Mouse (Mus musculus): ENCODE results near the gene Max. TPM values are rescaled to one million over a fixed set of nuclear protein-coding genes. Genes with fewer than 3 reads are reported as not detected.

The Max gene
- total and polyA plus RNA-seq, 3 experiments = 21.1 to 80.7 (median 59.7) TPM

DNA sequence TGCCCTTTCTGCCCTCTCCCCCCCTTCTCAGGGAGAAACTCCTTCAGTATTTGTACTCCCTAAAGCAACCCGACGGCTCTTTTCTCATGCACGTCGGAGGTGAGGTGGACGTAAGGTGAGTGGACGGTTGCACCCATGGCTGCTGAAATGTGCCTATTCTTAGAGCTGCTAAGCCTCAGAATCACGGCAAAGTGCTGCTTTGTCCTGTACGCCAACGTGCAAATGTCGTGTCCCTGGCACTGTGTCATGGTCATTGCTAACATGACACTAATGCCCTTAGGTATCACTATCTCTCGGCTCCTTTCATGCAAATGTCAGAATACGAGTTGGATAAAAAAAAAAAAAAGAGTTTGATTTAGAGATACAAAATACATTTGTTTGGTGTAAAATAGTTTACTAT lies 74.1 kb downstream of the Max start:
- DNase-seq = no peak

Other genes with a start within 250 kb of the Max start
- 10 to 100 TPM; 66.2 to 90.4 TPM for gene Churc1, start 196.7 kb downstream of the Max start, total RNA-seq (2021)
- 24.0 and 25.1 TPM in 2 replicates for gene Churc1, start 196.7 kb downstream of the Max start, polyA plus RNA-seq (2012; rRNA removed)
- gene Fntb, start 196.6 kb downstream of the Max start, total RNA-seq (2021) = 10 to 100 TPM; 11.0 to 15.4 TPM
- gene Fntb, start 196.6 kb downstream of the Max start, polyA plus RNA-seq (2012; rRNA removed) = 22.2 and 25.0 TPM in 2 replicates
- not detected for gene Gpx2, start 166.6 kb downstream of the Max start, total RNA-seq (2021)
- gene Gpx2, start 166.6 kb downstream of the Max start, polyA plus RNA-seq (2012; rRNA removed) = 0.25 TPM in 1 of 2 replicates, not detected in the other
- gene Rab15, start 139.3 kb downstream of the Max start, total RNA-seq (2021) = 1 to 10 TPM; 2.1 to 3.7 TPM
- gene Rab15, start 139.3 kb downstream of the Max start, polyA plus RNA-seq (2012; rRNA removed) = 3.3 and 4.3 TPM in 2 replicates